21 mouse cellular contexts compared by ENCODE assay signal in genomic region chr9:71362401-71362800, GRCm38 (mm10).
DNase-seq lines count a peak whose midpoint lies in the region; ATAC-seq and TF ChIP-seq lines count a peak whose summit lies in the region.
"Had no signal": no experiment of that assay in that cellular context is flagged by ENCODE, and none has a peak within 500 bp of the region (broad histone marks: within the 10 kb centered on the region; RNA-seq: fewer than 3 reads in every experiment).

No protein-coding gene starts in this region.

- DNase-seq in kidney, adult 2 months = no peak
- DNase-seq in kidney, adult 8-10 months = no peak
- no peak for DNase-seq in liver, embryonic 14.5 days (ENCODE audit: low read depth in 3 of 3, low spot score in 3 of 3)
- DNase-seq in A20 (ENCODE audit: low read depth, low spot score) (peak; percentile 21), ES-CJ7 (ENCODE audit: low read depth, low spot score) (peak; percentile 43)
- no peak for DNase-seq in cerebellum, adult 9-11 months
- DNase-seq: adrenal gland, adult 2 months; layer of hippocampus, adult 9-11 months; liver, embryonic 13.5 days; lung, postnatal 4 days; retina, postnatal 1 day; right cerebral cortex, postnatal 4 days; thymus, postnatal 25 days had no signal

- H3K9ac ChIP-seq in liver, embryonic 14.5 days (replicated peaks) = no peak overlapping the region
- H3K9ac ChIP-seq in liver, embryonic 12.5 days = no peak overlapping the region
- H3K9ac ChIP-seq: embryonic facial prominence, embryonic 12.5 days; forebrain, embryonic 13.5 days; liver, embryonic 13.5 days had no signal

- H3K4me3 ChIP-seq in kidney, adult 2 months (ENCODE audit: insufficient read depth, low read depth, low read length) = no peak overlapping the region
- no peak overlapping the region for H3K4me3 ChIP-seq in liver, embryonic 14.5 days (ENCODE audit: insufficient read depth in 1 of 2, low read depth in 2 of 2, low read length in 2 of 2)
- H3K4me3 ChIP-seq in liver, embryonic 12.5 days = no peak overlapping the region
- H3K4me3 ChIP-seq: embryonic facial prominence, embryonic 12.5 days; erythroblast, embryonic 14.5 days; forebrain, embryonic 13.5 days; hindbrain, embryonic 10.5 days; liver, embryonic 13.5 days had no signal

- TF ChIP-seq POLR2A in kidney, adult 2 months (IDR thresholded peaks at IDR 0.05; ENCODE audit: low read depth, low read length) = no peak

- peak; percentile 35 for TF ChIP-seq CTCF in kidney, adult 2 months (conservative IDR thresholded peaks at IDR 0.05; ENCODE audit: insufficient read depth, insufficient read length, low read depth, low read length)
- TF ChIP-seq CTCF in liver, embryonic 14.5 days (IDR thresholded peaks at IDR 0.05; ENCODE audit: low read depth) = peak; percentile 13; the same call in 1 of the 2 replicates

- TF ChIP-seq EP300 in liver, embryonic 14.5 days (IDR thresholded peaks at IDR 0.05; ENCODE audit: low read depth) = no peak

- H3K36me3 ChIP-seq in kidney, adult 2 months (ENCODE audit: control insufficient read depth, insufficient read depth, low read length) = no peaks in the 10 kb centered on the region
- H3K36me3 ChIP-seq in liver, embryonic 14.5 days (replicated peaks; ENCODE audit: control insufficient read depth, insufficient read depth, low read depth) = no peaks in the 10 kb centered on the region
- H3K36me3 ChIP-seq in liver, embryonic 12.5 days = no peaks in the 10 kb centered on the region
- H3K36me3 ChIP-seq: embryonic facial prominence, embryonic 12.5 days; hindbrain, embryonic 10.5 days; liver, embryonic 13.5 days had no signal

- no peak for ATAC-seq in liver, embryonic 14.5 days (ENCODE audit: insufficient read depth)
- no peak for ATAC-seq in liver, embryonic 12.5 days
- no peak for ATAC-seq in CD4-positive, CD25-positive, alpha-beta regulatory T cell, adult 4 months
- ATAC-seq: forebrain, embryonic 13.5 days; hindbrain, postnatal 0 days had no signal

- H3K9me3 ChIP-seq in liver, embryonic 14.5 days (ENCODE audit: control insufficient read depth, low read length) = no peaks in the 10 kb centered on the region
- no peaks in the 10 kb centered on the region; the same call in 1 of the 2 replicates for H3K9me3 ChIP-seq in liver, embryonic 12.5 days (replicated peaks)
- H3K9me3 ChIP-seq: embryonic facial prominence, embryonic 12.5 days; forebrain, embryonic 13.5 days; hindbrain, embryonic 10.5 days; liver, embryonic 13.5 days had no signal

- H3K27ac ChIP-seq in kidney, adult 2 months (ENCODE audit: insufficient read depth, low read depth, low read length) = no peak overlapping the region; the same call in 1 of the 2 replicates
- H3K27ac ChIP-seq in liver, embryonic 14.5 days = no peak overlapping the region
- H3K27ac ChIP-seq in liver, embryonic 12.5 days = no peak overlapping the region
- H3K27ac ChIP-seq: embryonic facial prominence, embryonic 12.5 days; forebrain, embryonic 13.5 days; hindbrain, embryonic 10.5 days; hindbrain, postnatal 0 days; liver, embryonic 13.5 days had no signal

- H3K4me2 ChIP-seq in liver, embryonic 14.5 days (ENCODE audit: low read depth) = no peak overlapping the region
- no peak overlapping the region for H3K4me2 ChIP-seq in liver, embryonic 12.5 days
- H3K4me2 ChIP-seq: embryonic facial prominence, embryonic 12.5 days; forebrain, embryonic 13.5 days; liver, embryonic 13.5 days; midbrain, embryonic 11.5 days had no signal

- peaks cover 11% of the 10 kb centered on the region; the same call in 1 of the 2 replicates for H3K4me1 ChIP-seq in kidney, adult 2 months (ENCODE audit: control insufficient read depth, insufficient read depth, low read length)
- no peaks in the 10 kb centered on the region for H3K4me1 ChIP-seq in liver, embryonic 14.5 days (replicated peaks; ENCODE audit: control insufficient read depth in 2 of 2, insufficient read depth in 2 of 2, low read length in 1 of 2)
- H3K4me1 ChIP-seq in liver, embryonic 12.5 days = no peaks in the 10 kb centered on the region
- H3K4me1 ChIP-seq: liver, embryonic 13.5 days had no signal

- H3K27me3 ChIP-seq in kidney, adult 2 months (replicated peaks; ENCODE audit: control insufficient read depth, insufficient read depth, low read length) = no peaks in the 10 kb centered on the region
- H3K27me3 ChIP-seq in liver, embryonic 14.5 days (ENCODE audit: control insufficient read depth, insufficient read depth, low read length) = no peaks in the 10 kb centered on the region
- H3K27me3 ChIP-seq in liver, embryonic 12.5 days (replicated peaks) = no peaks in the 10 kb centered on the region; the same call in 1 of the 2 replicates
- H3K27me3 ChIP-seq: embryonic facial prominence, embryonic 12.5 days; forebrain, embryonic 13.5 days; liver, embryonic 13.5 days had no signal

Comparison
In these comparisons a context has a peak if more than half of its experiments do, and no peak if none do; other contexts are left out.
1. DNase-seq: peak in A20 (single experiment) and ES-CJ7 (single experiment); none in kidney, adult 2 months (single experiment), kidney, adult 8-10 months (0 of 2), liver, embryonic 14.5 days (0 of 3) and cerebellum, adult 9-11 months (single experiment).